26 mouse cellular contexts compared by ENCODE assay signal in genomic region chr17:86560499-86560898, GRCm38 (mm10). TPM values are rescaled to one million over a fixed set of nuclear protein-coding genes. Genes with fewer than 3 reads are reported as not detected.
DNase-seq lines count a peak whose midpoint lies in the region; ATAC-seq and TF ChIP-seq lines count a peak whose summit lies in the region.
"Had no signal": no experiment of that assay in that cellular context is flagged by ENCODE, and none has a peak within 500 bp of the region (broad histone marks: within the 10 kb centered on the region; RNA-seq: fewer than 3 reads in every experiment).

No protein-coding gene starts in this region.

- WGBS in lung, postnatal 0 days = 51% methylated on average over 3 of the region's 3 CpGs
- WGBS in stomach, postnatal 0 days = 39% methylated on average over 3 of the region's 3 CpGs
- WGBS in midbrain, embryonic 11.5 days = 91% methylated on average over 3 of the region's 3 CpGs

- ATAC-seq in lung, postnatal 0 days = no peak
- peak; percentile 50; the same call in 1 of the 2 replicates for ATAC-seq in stomach, postnatal 0 days (ENCODE audit: low FRiP score, low TSS enrichment)
- ATAC-seq in midbrain, embryonic 11.5 days (ENCODE audit: low FRiP score) = no peak
- ATAC-seq: CD4-positive, CD25-positive, alpha-beta regulatory T cell, adult 4 months; forebrain, postnatal 0 days; hindbrain, embryonic 16.5 days; midbrain, embryonic 16.5 days had no signal

- H3K4me3 ChIP-seq in lung, postnatal 0 days (ENCODE audit: low read depth, low read length) = no peak overlapping the region
- no peak overlapping the region for H3K4me3 ChIP-seq in stomach, postnatal 0 days (ENCODE audit: low read depth, low read length)
- H3K4me3 ChIP-seq in midbrain, embryonic 11.5 days (ENCODE audit: low read depth, low read length) = no peak overlapping the region
- H3K4me3 ChIP-seq: embryonic facial prominence, embryonic 10.5 days; embryonic facial prominence, embryonic 15.5 days; forebrain, embryonic 12.5 days; limb, embryonic 10.5 days; limb, embryonic 15.5 days; liver, embryonic 15.5 days; midbrain, embryonic 10.5 days had no signal

- no peaks in the 10 kb centered on the region for H3K36me3 ChIP-seq in lung, postnatal 0 days (ENCODE audit: insufficient read depth, low read length)
- no peaks in the 10 kb centered on the region for H3K36me3 ChIP-seq in stomach, postnatal 0 days (ENCODE audit: control insufficient read depth, insufficient read depth, low read length)
- no peaks in the 10 kb centered on the region for H3K36me3 ChIP-seq in midbrain, embryonic 11.5 days (ENCODE audit: control insufficient read depth, insufficient read depth, low read length)
- H3K36me3 ChIP-seq: embryonic facial prominence, embryonic 10.5 days; embryonic facial prominence, embryonic 15.5 days; forebrain, embryonic 12.5 days; limb, embryonic 10.5 days; limb, embryonic 15.5 days; liver, embryonic 15.5 days; midbrain, embryonic 10.5 days had no signal

- no peak for TF ChIP-seq CTCF in lung, postnatal 0 days (IDR thresholded peaks at IDR 0.05)
- no peak for TF ChIP-seq CTCF in stomach, postnatal 0 days (IDR thresholded peaks at IDR 0.05; ENCODE audit: low read depth)

- no peaks in the 10 kb centered on the region for H3K9me3 ChIP-seq in lung, postnatal 0 days (ENCODE audit: low read length)
- H3K9me3 ChIP-seq in stomach, postnatal 0 days (ENCODE audit: control insufficient read depth, low read length) = no peaks in the 10 kb centered on the region
- H3K9me3 ChIP-seq in midbrain, embryonic 11.5 days (ENCODE audit: control insufficient read depth, low read length) = no peaks in the 10 kb centered on the region
- H3K9me3 ChIP-seq: embryonic facial prominence, embryonic 10.5 days; embryonic facial prominence, embryonic 15.5 days; forebrain, embryonic 12.5 days; limb, embryonic 10.5 days; limb, embryonic 15.5 days; liver, embryonic 15.5 days; midbrain, embryonic 10.5 days had no signal

- H3K4me1 ChIP-seq in lung, postnatal 0 days (ENCODE audit: insufficient read depth, low read depth, low read length) = peaks cover 11% of the 10 kb centered on the region
- no peaks in the 10 kb centered on the region for H3K4me1 ChIP-seq in stomach, postnatal 0 days (replicated peaks; ENCODE audit: control insufficient read depth, insufficient read depth)
- H3K4me1 ChIP-seq in midbrain, embryonic 11.5 days (ENCODE audit: control insufficient read depth, insufficient read depth, low read length) = no peaks in the 10 kb centered on the region
- H3K4me1 ChIP-seq: embryonic facial prominence, embryonic 15.5 days; forebrain, embryonic 12.5 days; limb, embryonic 15.5 days; liver, embryonic 15.5 days; midbrain, embryonic 10.5 days had no signal

- H3K9ac ChIP-seq in lung, postnatal 0 days (replicated peaks; ENCODE audit: low read depth) = no peak overlapping the region
- no peak overlapping the region for H3K9ac ChIP-seq in stomach, postnatal 0 days (ENCODE audit: low read length)
- no peak overlapping the region for H3K9ac ChIP-seq in midbrain, embryonic 11.5 days (ENCODE audit: low read length)
- H3K9ac ChIP-seq: embryonic facial prominence, embryonic 15.5 days; forebrain, embryonic 12.5 days; forebrain, postnatal 0 days; limb, embryonic 15.5 days; liver, embryonic 15.5 days had no signal

- no peak overlapping the region for H3K27ac ChIP-seq in lung, postnatal 0 days (ENCODE audit: low read length)
- H3K27ac ChIP-seq in stomach, postnatal 0 days (replicated peaks) = no peak overlapping the region
- no peak overlapping the region for H3K27ac ChIP-seq in midbrain, embryonic 11.5 days (ENCODE audit: low read depth, low read length)
- H3K27ac ChIP-seq: embryonic facial prominence, embryonic 10.5 days; embryonic facial prominence, embryonic 15.5 days; forebrain, embryonic 12.5 days; limb, embryonic 10.5 days; limb, embryonic 15.5 days; liver, embryonic 15.5 days; midbrain, embryonic 10.5 days had no signal

- H3K27me3 ChIP-seq in lung, postnatal 0 days (replicated peaks; ENCODE audit: insufficient read depth, low read length) = no peaks in the 10 kb centered on the region
- no peaks in the 10 kb centered on the region for H3K27me3 ChIP-seq in stomach, postnatal 0 days (ENCODE audit: control insufficient read depth, insufficient read depth, low read length)
- no peaks in the 10 kb centered on the region for H3K27me3 ChIP-seq in midbrain, embryonic 11.5 days (ENCODE audit: control insufficient read depth, insufficient read depth, low read length)
- H3K27me3 ChIP-seq: embryonic facial prominence, embryonic 15.5 days; forebrain, embryonic 12.5 days; limb, embryonic 15.5 days; liver, embryonic 15.5 days had no signal

- peak; percentile 18 to 23 for DNase-seq in adrenal gland, postnatal 36 days
- no peak for DNase-seq in adrenal gland, postnatal 10 days
- peak; percentile 22 for DNase-seq in kidney, postnatal 14 days
- DNase-seq in kidney, adult 11 months = no peak
- peak; percentile 22 for DNase-seq in lung, postnatal 0 days (ENCODE audit: low spot score)
- DNase-seq in lung, postnatal 14 days = no peak
- DNase-seq in stomach, postnatal 0 days (ENCODE audit: low spot score) = no peak
- DNase-seq in midbrain, embryonic 11.5 days (ENCODE audit: low spot score, missing footprints) = no peak
- DNase-seq: cerebellum, adult 8-10 months; cerebellum, postnatal 25 days; forebrain, postnatal 0 days; heart, postnatal 14 days; layer of hippocampus, postnatal 36 days; lung, postnatal 10 days; right cerebral cortex, adult 18-20 months had no signal

- TF ChIP-seq EP300 in lung, postnatal 0 days (IDR thresholded peaks at IDR 0.05) = no peak
- no peak for TF ChIP-seq EP300 in stomach, postnatal 0 days (optimal IDR thresholded peaks at IDR 0.05)

- no peak overlapping the region for H3K4me2 ChIP-seq in lung, postnatal 0 days (replicated peaks; ENCODE audit: low read depth, low read length)
- no peak overlapping the region for H3K4me2 ChIP-seq in stomach, postnatal 0 days (replicated peaks; ENCODE audit: low read depth)
- H3K4me2 ChIP-seq in midbrain, embryonic 11.5 days = no peak overlapping the region
- H3K4me2 ChIP-seq: embryonic facial prominence, embryonic 15.5 days; forebrain, embryonic 12.5 days; limb, embryonic 15.5 days; liver, embryonic 15.5 days had no signal

RNA-seq across cellular contexts. Expression of gene Gm10309, which starts 55.5 kb away (rescaled TPM):
- total RNA-seq in adrenal gland, postnatal 36 days (2021) = not detected
- total RNA-seq in adrenal gland, postnatal 10 days (2021) = under 1 TPM in 1 of 2 experiments, not detected in 1; 0.15 TPM
- 0.30 and 0.54 TPM in 2 replicates for polyA plus RNA-seq in lung, postnatal 0 days (2015; fragmentation: Nextera tagmentation; extraction: Ambion mirVana)
- 0.07 and 0.08 TPM in 2 replicates for polyA plus RNA-seq in stomach, postnatal 0 days (2015; fragmentation: Nextera tagmentation; extraction: Ambion mirVana)
- polyA plus RNA-seq in midbrain, embryonic 11.5 days (2014; fragmentation: Nextera tagmentation; extraction: Ambion mirVana) = 0.12 TPM in 1 of 2 replicates, not detected in the other
- total RNA-seq: forebrain, postnatal 0 days; heart, postnatal 14 days; layer of hippocampus, postnatal 36 days; megakaryocyte progenitor cell, adult 5-6 weeks had no signal
- polyA plus RNA-seq: liver, embryonic 15.5 days had no signal

Comparison
In these comparisons a context has a peak if more than half of its experiments do, and no peak if none do; other contexts are left out.
1. DNase-seq: peak in adrenal gland, postnatal 36 days (2 of 2), kidney, postnatal 14 days (single experiment) and lung, postnatal 0 days (single experiment); none in adrenal gland, postnatal 10 days (single experiment), kidney, adult 11 months (single experiment), lung, postnatal 14 days (single experiment), stomach, postnatal 0 days (single experiment) and midbrain, embryonic 11.5 days (single experiment).